Mouse (Mus musculus) embryonic stem cell, embryonic (primary cell): ENCODE results near the gene Znfx1.

Source experiments
- CTCF ChIA-PET, 4 experiments: fragments of 300-600 bp in 2 of 4; fragments of 350-600 bp in 2 of 4; sonication (Branson Sonifier 250); formaldehyde crosslinking; loops; one replicate each; lab custom pipeline; 2022; ENCODE audit warnings: inconsistent platforms in 2 of 4; lab: Charles Lee
- POLR2A ChIA-PET, 4 experiments: fragments of 300-600 bp in 2 of 4; fragments of 350-600 bp in 2 of 4; sonication (Branson Sonifier 250); formaldehyde crosslinking; loops; one replicate each; lab custom pipeline; 2022; ENCODE audit warnings: antibody characterized with exemption in 4 of 4, inconsistent platforms in 1 of 4; lab: Charles Lee

Gene Znfx1

GRCm38 (mm10) chr2:167062965-167063880 lies at the start of gene Znfx1:
Gene Znfx1 (minus strand): TSS chr2:167063015.
- ChIA-PET POLR2A (interaction anchor here (0.5 to 1.8 kb wide), 118 partner anchors 8 to 1704 kb away, joined by 3 to 94 read pairs (median 4); partner anchors contain the start of genes Ddx27 (in 4 of the 4), Cse1l (in 3 of the 4), Stau1 (in 3 of the 4) and Kcnb1 (in 2 of the 4)), CTCF (interaction anchor here (0.6 to 1.5 kb wide), 8 partner anchors 9 to 377 kb away, joined by 3 to 19 read pairs (median 4); no protein-coding TSS in a partner anchor)

- CTCF ChIA-PET, result interaction anchor here (0.6 to 3.3 kb wide), 25 partner anchors 8 to 230 kb away, joined by 3 to 16 read pairs (median 3); partner anchors contain the start of gene Kcnb1 (in 2 of the 4)
- POLR2A ChIA-PET, result interaction anchor here in 3 of 4 experiments (0.7 to 2.9 kb wide), 14 partner anchors 10 to 295 kb away, joined by 3 to 13 read pairs (median 4); partner anchors contain the start of gene Znfx1 (in 1 of the 3)
Measured at GRCm38 (mm10) chr2:167112259-167112658, 49.4 kb upstream of the Znfx1 start.

DNA sequence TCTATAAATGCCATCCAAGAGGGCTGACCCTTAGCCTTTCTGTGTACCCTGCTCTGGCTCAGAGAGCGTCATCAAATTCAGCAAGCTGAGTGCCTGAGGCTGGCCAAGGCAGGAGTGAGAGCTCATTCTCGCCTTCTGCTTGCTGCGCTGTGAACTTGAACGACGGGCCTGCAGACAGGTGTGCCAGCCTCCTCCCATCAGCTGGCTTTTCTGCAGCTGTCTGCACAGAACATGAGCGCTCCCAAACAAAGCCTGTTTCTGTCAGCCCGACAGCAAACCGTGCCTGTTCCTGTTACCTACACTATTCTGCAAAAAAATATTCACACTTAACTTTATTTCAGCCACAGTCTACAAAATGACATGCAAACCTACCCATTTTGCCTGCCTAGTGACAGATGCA lies 46.7 kb upstream of the Znfx1 start:
- CTCF ChIA-PET, result interaction anchor here in 1 of 4 experiments (0.6 kb wide), 1 partner anchor 217 kb away, joined by 3 read pairs; no protein-coding TSS in a partner anchor
- POLR2A ChIA-PET, result interaction anchor here in 2 of 4 experiments (0.6 to 2.0 kb wide), 2 partner anchors 11 to 50 kb away, joined by 3 to 6 read pairs; no protein-coding TSS in a partner anchor

- CTCF ChIA-PET, result interaction anchor here (0.6 to 1.7 kb wide), 7 partner anchors 9 to 1051 kb away, joined by 3 to 10 read pairs (median 4); no protein-coding TSS in a partner anchor
- POLR2A ChIA-PET, result interaction anchor here (0.5 to 2.2 kb wide), 16 partner anchors 8 to 316 kb away, joined by 3 to 10 read pairs (median 4); partner anchors contain the start of gene Cse1l (in 1 of the 4)
Measured at GRCm38 (mm10) chr2:167103546-167103945, 40.7 kb upstream of the Znfx1 start.

DNA sequence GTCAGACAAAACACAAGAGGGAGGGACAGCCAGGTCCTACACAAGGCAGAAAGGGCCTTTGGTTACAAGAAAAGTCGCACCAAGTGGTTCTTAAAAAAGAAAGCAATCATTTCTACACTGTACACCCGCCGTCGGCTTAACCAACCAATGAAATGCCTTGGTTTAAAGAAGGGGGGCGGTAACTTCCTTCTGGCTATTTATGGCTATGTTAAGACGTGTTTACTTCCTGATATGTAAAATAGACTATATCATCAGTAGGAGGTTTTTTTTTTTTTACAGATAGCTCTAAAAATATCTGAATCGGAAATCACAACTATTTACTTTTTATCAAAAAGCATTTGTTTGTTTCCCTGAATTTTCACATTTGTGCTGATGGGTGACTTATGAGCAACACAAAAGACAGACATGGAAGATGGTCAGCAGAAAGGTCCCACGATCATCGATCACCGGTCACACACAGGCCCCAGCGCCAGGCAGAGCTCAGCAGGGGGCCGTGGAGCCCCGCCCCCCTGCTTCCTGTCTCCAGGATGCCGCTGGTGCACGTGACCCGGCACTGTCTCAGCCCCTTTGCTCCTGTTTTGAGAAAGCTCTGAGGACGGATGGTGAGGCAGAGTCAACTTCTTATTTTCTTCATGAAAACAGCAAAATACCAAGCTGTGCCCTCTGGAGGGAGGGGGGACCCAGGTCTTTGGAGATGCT lies 39.1 kb upstream of the Znfx1 start:
- POLR2A ChIA-PET, result interaction anchor here in 3 of 4 experiments (0.7 to 2.2 kb wide), 31 partner anchors 9 to 665 kb away, joined by 3 to 22 read pairs (median 3); partner anchors contain the start of genes Stau1 (in 1 of the 3) and Znfx1 (in 1 of the 3)
- CTCF ChIA-PET, result interaction anchor here in 3 of 4 experiments (0.6 to 1.9 kb wide), 16 partner anchors 10 to 1701 kb away, joined by 3 to 13 read pairs (median 4); partner anchors contain the start of gene Kcnb1 (in 1 of the 3)

- ChIA-PET CTCF (interaction anchor here in 2 of 4 experiments (0.6 to 1.8 kb wide), 2 partner anchors 23 to 275 kb away, joined by 4 to 8 read pairs; no protein-coding TSS in a partner anchor), POLR2A (interaction anchor here in 3 of 4 experiments (0.6 to 2.2 kb wide), 6 partner anchors 9 to 124 kb away, joined by 3 to 9 read pairs (median 5); no protein-coding TSS in a partner anchor)
Measured at GRCm38 (mm10) chr2:167094688-167095087, 31.9 kb upstream of the Znfx1 start.

GRCm38 (mm10) chr2:167093171-167093900 lies 30.5 kb upstream of the Znfx1 start:
- POLR2A ChIA-PET, result interaction anchor here in 1 of 4 experiments (0.6 to 0.9 kb wide), 2 partner anchors 83 to 265 kb away, joined by 3 read pairs; no protein-coding TSS in a partner anchor
- CTCF ChIA-PET, result no interaction called here

DNA sequence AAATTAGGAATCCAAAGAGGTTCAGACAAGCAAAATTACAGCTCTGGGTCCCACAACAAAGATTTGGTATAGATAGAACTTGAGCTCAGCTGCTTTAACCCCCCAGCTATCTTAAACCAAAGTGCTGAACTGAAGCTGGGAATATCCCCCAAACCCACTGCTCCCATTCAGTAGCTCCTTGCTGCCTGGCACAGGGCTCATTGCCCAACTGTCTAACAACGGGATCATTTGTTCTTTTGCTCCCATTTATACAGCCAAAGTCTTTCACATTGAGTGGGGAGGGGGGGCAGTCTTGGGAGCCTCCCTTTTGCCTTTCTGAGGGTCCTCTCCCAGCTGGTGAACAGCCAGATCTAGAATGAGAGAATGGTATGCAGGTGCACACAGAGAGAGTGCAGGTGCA lies 27.5 kb upstream of the Znfx1 start:
- POLR2A ChIA-PET, result interaction anchor here in 2 of 4 experiments (0.8 to 3.3 kb wide), 4 partner anchors 12 to 18 kb away, joined by 3 to 13 read pairs (median 4); no protein-coding TSS in a partner anchor
- CTCF ChIA-PET, result no interaction called here

DNA sequence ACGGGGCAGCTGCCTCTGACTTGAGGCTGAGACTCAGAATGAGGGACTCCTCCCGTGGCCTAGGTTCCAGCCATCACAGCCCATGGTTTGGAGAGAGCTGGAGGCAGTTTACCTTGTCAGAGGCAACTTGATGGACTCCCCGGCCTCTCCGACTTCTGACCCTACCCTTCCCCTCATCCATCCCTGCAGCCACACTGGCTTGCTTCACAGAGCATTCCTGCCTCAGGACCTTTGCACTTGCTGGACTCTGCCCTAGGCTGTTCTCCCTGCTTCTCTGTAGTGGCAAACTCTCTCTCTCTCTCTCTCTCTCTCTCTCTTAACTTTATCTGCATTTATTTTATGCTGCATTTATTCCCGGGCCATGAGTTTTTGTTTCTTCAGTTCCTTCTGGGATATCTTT lies 24.0 kb upstream of the Znfx1 start:
- CTCF ChIA-PET, result interaction anchor here in 2 of 4 experiments (0.6 to 0.7 kb wide), 2 partner anchors 160 to 819 kb away, joined by 3 read pairs; no protein-coding TSS in a partner anchor

DNA sequence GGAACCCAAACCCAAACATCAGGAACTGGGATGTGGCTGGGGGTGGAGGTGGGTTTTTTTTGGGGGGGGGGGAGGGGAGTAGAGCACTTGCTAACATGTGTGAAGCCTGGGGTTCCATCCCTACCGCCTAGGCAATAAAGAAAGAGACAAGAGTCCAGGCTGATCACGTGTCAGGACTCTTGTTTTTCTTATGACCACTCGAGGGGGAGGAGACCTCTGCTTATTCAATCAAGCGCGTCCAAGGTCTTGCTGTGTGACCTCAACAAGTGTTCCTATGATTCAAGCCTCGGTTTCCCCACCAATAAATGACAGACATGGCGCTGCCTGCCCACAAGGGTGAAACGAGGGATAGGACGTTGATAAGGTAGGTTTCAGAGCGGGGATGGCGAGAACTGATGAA lies 23.3 kb upstream of the Znfx1 start:
- ChIA-PET POLR2A (interaction anchor here in 1 of 4 experiments (0.6 to 1.0 kb wide), 2 partner anchors 59 to 659 kb away, joined by 3 to 4 read pairs; no protein-coding TSS in a partner anchor), CTCF (interaction anchor here in 3 of 4 experiments (0.6 to 0.7 kb wide), 3 partner anchors 161 to 1606 kb away, joined by 3 read pairs; no protein-coding TSS in a partner anchor)

More for the DNA sequence above, 24.0 kb upstream of the Znfx1 start:
- POLR2A ChIA-PET, result interaction anchor here in 3 of 4 experiments (1.3 to 1.7 kb wide), 4 partner anchors 8 to 135 kb away, joined by 3 to 7 read pairs (median 5); no protein-coding TSS in a partner anchor

- POLR2A ChIA-PET, result interaction anchor here in 3 of 4 experiments (0.6 to 5.1 kb wide), 7 partner anchors 9 to 138 kb away, joined by 3 to 21 read pairs (median 4); partner anchors contain the start of genes Znfx1 (in 2 of the 3) and Stau1 (in 1 of the 3)
- CTCF ChIA-PET, result interaction anchor here in 1 of 4 experiments (0.5 kb wide), 1 partner anchor 149 kb away, joined by 3 read pairs; no protein-coding TSS in a partner anchor
Measured at GRCm38 (mm10) chr2:167081639-167082038, 18.8 kb upstream of the Znfx1 start.

DNA sequence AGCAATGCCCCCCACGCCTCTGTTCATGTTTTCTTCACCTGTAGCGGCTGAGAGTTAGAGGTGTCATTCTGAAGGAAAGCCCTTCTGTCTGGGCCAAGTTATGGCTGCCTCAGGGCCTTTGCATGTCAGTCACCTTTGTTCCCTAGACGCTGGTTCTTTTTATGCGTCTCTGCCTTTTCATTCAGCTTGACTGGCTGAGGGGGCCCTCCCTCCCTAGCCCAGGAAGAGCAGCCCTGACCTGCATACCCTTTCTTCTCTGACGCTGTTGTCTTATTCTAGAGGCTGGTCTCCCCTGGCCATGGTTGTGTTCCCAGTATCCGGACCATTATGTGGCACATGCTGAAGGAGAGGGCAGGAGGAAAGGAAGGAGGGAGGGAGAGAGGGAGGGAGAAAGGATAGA lies 18.3 kb upstream of the Znfx1 start:
- ChIA-PET POLR2A (interaction anchor here in 3 of 4 experiments (0.6 to 5.1 kb wide), 6 partner anchors 9 to 139 kb away, joined by 3 to 21 read pairs (median 5); partner anchors contain the start of genes Znfx1 (in 2 of the 3) and Stau1 (in 1 of the 3)), CTCF (no interaction called here)

DNA sequence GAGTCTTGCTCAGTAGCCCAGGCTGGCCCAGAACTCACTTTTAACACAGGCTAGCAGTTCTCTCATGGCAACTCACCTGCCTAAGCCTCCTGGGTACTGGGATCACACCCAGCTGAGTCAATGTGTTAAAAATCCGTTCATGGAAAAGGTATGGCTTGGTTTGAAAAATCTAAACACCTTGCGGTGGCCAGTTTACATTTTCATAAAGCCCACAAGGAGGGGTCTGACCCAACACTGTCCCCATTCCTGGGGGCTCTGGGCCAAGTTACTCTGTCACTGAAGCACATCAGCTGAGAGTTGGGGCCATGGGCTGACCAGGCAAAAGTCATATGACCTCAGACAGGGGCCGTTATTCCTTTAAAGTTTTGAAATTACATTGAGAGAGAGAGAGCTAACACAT lies 17.6 kb upstream of the Znfx1 start:
- CTCF ChIA-PET, result no interaction called here
- POLR2A ChIA-PET, result interaction anchor here (0.9 to 5.1 kb wide), 7 partner anchors 8 to 411 kb away, joined by 3 to 21 read pairs (median 4); partner anchors contain the start of gene Znfx1 (in 2 of the 4)

DNA sequence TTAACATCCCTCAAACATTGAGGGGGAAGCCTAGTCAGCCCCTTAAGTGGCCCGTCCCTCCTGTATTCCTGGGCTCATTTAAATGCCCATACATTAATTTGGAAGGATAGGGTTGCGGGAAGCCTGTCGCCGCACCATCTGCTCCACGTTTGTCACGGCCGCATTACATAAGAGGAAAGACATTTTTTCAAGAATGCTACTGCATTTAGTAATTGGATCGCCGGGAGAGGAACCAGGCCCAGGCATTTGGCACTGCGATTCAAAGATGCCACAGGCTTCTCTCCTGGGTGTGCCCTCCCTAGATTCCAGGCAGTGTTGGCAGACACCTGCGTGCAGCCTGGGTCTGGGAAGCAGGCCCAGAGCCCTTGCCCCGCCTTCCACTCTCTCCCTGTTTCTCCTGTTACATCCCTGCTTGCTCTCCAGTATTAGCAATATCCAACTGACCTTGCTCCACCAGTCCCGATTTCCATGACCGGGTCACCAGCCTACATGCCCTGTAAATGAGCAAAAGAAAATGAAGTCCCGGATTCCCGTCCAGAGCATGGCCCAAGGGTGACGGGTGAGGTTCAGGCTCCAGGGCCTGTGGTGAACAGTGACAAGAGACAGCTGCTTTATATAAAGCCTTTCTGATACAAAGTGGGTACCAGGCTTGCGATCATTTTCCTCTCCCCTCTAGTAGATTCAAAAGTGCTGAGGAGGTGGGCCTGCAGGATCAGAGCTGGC lies 16.9 kb upstream of the Znfx1 start:
- ChIA-PET POLR2A (interaction anchor here (0.7 to 5.5 kb wide), 18 partner anchors 7 to 1315 kb away, joined by 3 to 23 read pairs (median 5); partner anchors contain the start of gene Znfx1 (in 3 of the 4)), CTCF (interaction anchor here in 2 of 4 experiments (1.3 to 1.6 kb wide), 3 partner anchors 110 to 601 kb away, joined by 3 read pairs; partner anchors contain the start of gene Kcnb1 (in 1 of the 2))

- CTCF ChIA-PET, result interaction anchor here in 2 of 4 experiments (0.6 to 1.6 kb wide), 8 partner anchors 23 to 602 kb away, joined by 3 to 4 read pairs (median 3); partner anchors contain the start of gene Kcnb1 (in 1 of the 2)
- POLR2A ChIA-PET, result interaction anchor here in 3 of 4 experiments (0.5 to 5.5 kb wide), 29 partner anchors 9 to 1316 kb away, joined by 3 to 23 read pairs (median 4); partner anchors contain the start of gene Znfx1 (in 3 of the 3)
Measured at GRCm38 (mm10) chr2:167078931-167079495, 16.2 kb upstream of the Znfx1 start.
